Mouse (Mus musculus) large intestine, adult 2 months (tissue): ENCODE measurements at regions not wholly inside any gene's neighbourhood (a gene's known extent, or its start where the extent isn't known, plus 50 kb on each side); places are given as distances from the start of the nearest gene placed in this dataset.

Source experiments
- DNase-seq: peaks from one replicate; pipeline ENCODE4 v3.0.0-alpha.2; 2012; ENCODE audit warnings: low read depth, low spot score
- WGBS: fragments of 180-500 bp; shearing (Covaris S2); methylation state at CpG from one replicate; pipeline ENCODE4 v1.1.7; 2018; 5-methylcytosine and 5-hydroxymethylcytosine counted together

GRCm38 (mm10) chr15:96179511-96179910 lies 107.8 kb upstream of the Arid2 start:
- WGBS = 88% methylated on average over 5 of the region's 5 CpGs
- no peak for DNase-seq

GRCm38 (mm10) chr15:96180036-96180435 lies 107.3 kb upstream of the Arid2 start:
- DNase-seq = no peak
- WGBS = 72% methylated on average over 5 of the region's 5 CpGs

GRCm38 (mm10) chr15:96180977-96181376 lies 106.3 kb upstream of the Arid2 start:
- 85% methylated on average over 8 of the region's 8 CpGs for WGBS

GRCm38 (mm10) chr15:96182313-96182712 lies 105.0 kb upstream of the Arid2 start:
- WGBS = 73% methylated on average over 5 of the region's 5 CpGs
- DNase-seq = no peak

More at GRCm38 (mm10) chr15:96180977-96181376, 106.3 kb upstream of the Arid2 start:
- DNase-seq = no peak

GRCm38 (mm10) chr15:96183069-96183468 lies 104.2 kb upstream of the Arid2 start:
- 71% methylated on average over 6 of the region's 6 CpGs for WGBS

GRCm38 (mm10) chr15:96184666-96185065 lies 102.7 kb upstream of the Arid2 start:
- no peak for DNase-seq
- 60% methylated on average over 8 of the region's 8 CpGs for WGBS

More at GRCm38 (mm10) chr15:96183069-96183468, 104.2 kb upstream of the Arid2 start:
- no peak for DNase-seq

GRCm38 (mm10) chr15:96185429-96185828 lies 101.9 kb upstream of the Arid2 start:
- DNase-seq = no peak
- WGBS = 75% methylated on average over 4 of the region's 4 CpGs

- DNase-seq = no peak
- WGBS = 38% methylated on average over 6 of the region's 6 CpGs
Observed at GRCm38 (mm10) chr15:96185901-96186300, 101.4 kb upstream of the Arid2 start.

GRCm38 (mm10) chr15:96189551-96189950 lies 97.8 kb upstream of the Arid2 start:
- DNase-seq = no peak
- WGBS = 72% methylated on average over 2 of the region's 2 CpGs

- 71% methylated on average over 10 of the region's 10 CpGs for WGBS
Observed at GRCm38 (mm10) chr15:96197413-96197812, 89.9 kb upstream of the Arid2 start.

GRCm38 (mm10) chr15:96197932-96198331 lies 89.4 kb upstream of the Arid2 start:
- no peak for DNase-seq
- 47% methylated on average over 5 of the region's 5 CpGs for WGBS

More at GRCm38 (mm10) chr15:96197413-96197812, 89.9 kb upstream of the Arid2 start:
- DNase-seq = no peak

GRCm38 (mm10) chr15:96201273-96201672 lies 86.0 kb upstream of the Arid2 start:
- DNase-seq = no peak
- WGBS = 39% methylated on average over 3 of the region's 3 CpGs

GRCm38 (mm10) chr15:96201701-96202460 lies 85.4 kb upstream of the Arid2 start:
- WGBS = 80% methylated on average over 10 of the region's 10 CpGs

GRCm38 (mm10) chr15:96204187-96204586 lies 83.1 kb upstream of the Arid2 start:
- no peak for DNase-seq
- 96% methylated on average over 5 of the region's 5 CpGs for WGBS

More at GRCm38 (mm10) chr15:96201701-96202460, 85.4 kb upstream of the Arid2 start:
- DNase-seq = no peak

- 86% methylated on average over 5 of the region's 5 CpGs for WGBS
- no peak for DNase-seq
Observed at GRCm38 (mm10) chr15:96204623-96205022, 82.7 kb upstream of the Arid2 start.

- DNase-seq = no peak
- WGBS = 81% methylated on average over 11 of the region's 11 CpGs
Observed at GRCm38 (mm10) chr15:96210721-96211400, 76.5 kb upstream of the Arid2 start.

- 88% methylated on average over 24 of the region's 24 CpGs for WGBS
- no peak for DNase-seq
Observed at GRCm38 (mm10) chr15:96213541-96214312, 73.6 kb upstream of the Arid2 start.

- WGBS = 91% methylated on average over 15 of the region's 15 CpGs
Observed at GRCm38 (mm10) chr15:96217896-96218295, 69.4 kb upstream of the Arid2 start.

GRCm38 (mm10) chr15:96219746-96220145 lies 67.6 kb upstream of the Arid2 start:
- WGBS = 82% methylated on average over 7 of the region's 7 CpGs

More at GRCm38 (mm10) chr15:96217896-96218295, 69.4 kb upstream of the Arid2 start:
- no peak for DNase-seq

GRCm38 (mm10) chr15:96231969-96232368 lies 55.3 kb upstream of the Arid2 start:
- 28% methylated on average over 3 of the region's 3 CpGs for WGBS
- DNase-seq = peak; percentile 27

More at GRCm38 (mm10) chr15:96219746-96220145, 67.6 kb upstream of the Arid2 start:
- no peak for DNase-seq
